Mouse (Mus musculus) CH12.LX (cell line): ENCODE data around the gene Mdfic.

Experiments
- CTCF ChIP-seq, 2 experiments: IDR thresholded peaks in 1 of 2; conservative IDR thresholded peaks in 1 of 2; 2 replicates each; pipeline ENCODE4 v1.5.1; 2011 to 2012; ENCODE audit warnings: low read depth in 2 of 2, low read length in 2 of 2, improper control_type of control experiment in 1 of 2, inconsistent platforms in 1 of 2, mild to moderate bottlenecking in 1 of 2, moderate library complexity in 1 of 2
- ELF1 ChIP-seq: IDR thresholded peaks from 2 replicates; pipeline ENCODE4 v1.6.1; 2014; ENCODE audit warnings: low read depth, mild to moderate bottlenecking, inconsistent platforms, low read length, improper control_type of control experiment
- EP300 ChIP-seq: IDR thresholded peaks from 2 replicates; pipeline ENCODE4 v1.6.1; 2011; ENCODE audit warnings: low read length, improper control_type of control experiment
- JUND ChIP-seq: conservative IDR thresholded peaks from 2 replicates; pipeline ENCODE4 v1.6.1; 2011; ENCODE audit warnings: low read depth, low read length, improper control_type of control experiment
- MAX ChIP-seq: IDR thresholded peaks from 2 replicates; pipeline ENCODE4 v1.6.1; 2011; ENCODE audit warnings: low read length, improper control_type of control experiment
- MEF2A ChIP-seq: IDR thresholded peaks from 2 replicates; pipeline ENCODE4 v1.6.1; 2014; ENCODE audit warnings: low read depth, mild to moderate bottlenecking, inconsistent platforms, low read length, improper control_type of control experiment, borderline replicate concordance
- MYC ChIP-seq: IDR thresholded peaks from 2 replicates; pipeline ENCODE4 v1.6.1; 2011; ENCODE audit warnings: low read depth, mild to moderate bottlenecking, improper control_type of control experiment, low read length
- NRF1 ChIP-seq: IDR thresholded peaks from 2 replicates; pipeline ENCODE4 v1.6.1; 2014; ENCODE audit warnings: low read depth, mild to moderate bottlenecking, inconsistent platforms, low read length, improper control_type of control experiment, moderate library complexity
- POLR2A ChIP-seq: IDR thresholded peaks from 2 replicates; pipeline ENCODE4 v1.6.1; 2011; ENCODE audit warnings: low read depth, mild to moderate bottlenecking, improper control_type of control experiment, low read length
- RAD21 ChIP-seq: IDR thresholded peaks from 2 replicates; pipeline ENCODE4 v1.6.1; 2011; ENCODE audit warnings: low read depth, mild to moderate bottlenecking, low read length, improper control_type of control experiment, moderate library complexity
- TCF12 ChIP-seq: IDR thresholded peaks from 2 replicates; pipeline ENCODE4 v1.6.1; 2014; ENCODE audit warnings: low read depth, mild to moderate bottlenecking, inconsistent platforms, low read length, improper control_type of control experiment
- USF1 ChIP-seq: IDR thresholded peaks from 2 replicates; pipeline ENCODE4 v1.6.1; 2014; ENCODE audit warnings: low read depth, mild to moderate bottlenecking, inconsistent platforms, low read length, improper control_type of control experiment
- ZC3H11A ChIP-seq: IDR thresholded peaks from 2 replicates; pipeline ENCODE4 v1.6.1; 2012; ENCODE audit warnings: low read depth, mild to moderate bottlenecking, inconsistent platforms, low read length, improper control_type of control experiment
- ZMIZ1 ChIP-seq: IDR thresholded peaks from 2 replicates; pipeline ENCODE4 v1.6.1; 2012; ENCODE audit warnings: low read depth, mild to moderate bottlenecking, inconsistent platforms, low read length, improper control_type of control experiment

DNA sequence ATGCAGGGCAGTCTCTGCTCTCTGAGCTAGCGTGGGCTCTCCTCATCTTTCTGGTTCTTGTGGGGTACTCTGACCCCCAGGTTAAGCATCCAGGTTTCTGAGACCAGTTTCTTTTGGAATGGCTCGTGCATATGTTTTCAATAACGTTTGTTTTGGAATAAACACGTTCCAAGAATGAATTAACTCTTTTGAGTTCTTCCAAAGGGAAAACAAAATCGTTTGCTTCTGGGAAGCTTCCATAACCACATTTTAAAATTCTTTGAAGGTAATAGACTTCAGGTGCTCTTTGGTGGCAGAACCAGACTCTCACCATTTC is 1.2 kb downstream of the Mdfic start:
- no peak for TF ChIP-seq ZMIZ1
- TF ChIP-seq CTCF (conservative IDR thresholded peaks at IDR 0.05 in 1 of 2, IDR thresholded peaks at IDR 0.05 in 1 of 2; ENCODE audit: low read depth in 2 of 2, low read length in 2 of 2), result no peak
- TF ChIP-seq POLR2A, result no peak
- TF ChIP-seq ELF1, result no peak
- no peak for TF ChIP-seq MYC
- TF ChIP-seq EP300, result no peak
- no peak for TF ChIP-seq RAD21
- no peak for TF ChIP-seq MEF2A
- no peak for TF ChIP-seq TCF12
- no peak for TF ChIP-seq JUND
- TF ChIP-seq USF1, result no peak
- no peak for TF ChIP-seq NRF1
- no peak for TF ChIP-seq ZC3H11A
- TF ChIP-seq MAX, result no peak
